Mouse (Mus musculus) lung, postnatal 0 days (tissue): Measurements from ENCODE around the gene Fam32a.

Experiments
- CTCF ChIP-seq: IDR thresholded peaks from 2 replicates; pipeline ENCODE4 v1.5.1; 2016; ENCODE audit warnings: antibody characterized with exemption, mild to moderate bottlenecking
- EP300 ChIP-seq: IDR thresholded peaks from 2 replicates; pipeline ENCODE4 v1.6.1; 2016; ENCODE audit warnings: antibody characterized with exemption, mild to moderate bottlenecking, control low read depth

DNA sequence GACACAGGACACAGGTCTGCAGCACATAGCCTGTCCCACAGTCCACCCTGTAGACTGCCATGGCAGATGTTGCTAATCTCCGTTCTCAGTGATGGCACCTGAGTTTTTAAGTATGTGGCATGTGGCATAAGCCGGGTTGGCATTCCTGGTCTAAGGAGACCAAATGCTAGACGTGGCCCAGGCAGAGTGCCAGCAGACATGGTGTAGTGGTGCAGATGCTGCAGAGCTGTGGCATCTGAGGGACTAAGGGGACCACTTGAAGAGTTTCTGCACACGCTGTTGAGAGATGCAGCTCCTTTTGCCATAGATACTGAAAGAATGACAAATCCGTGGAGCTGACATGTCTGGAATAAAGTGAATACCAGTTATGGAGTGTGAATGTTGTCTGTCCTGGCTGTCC lies 3.1 kb downstream of the Fam32a start:
- TF ChIP-seq CTCF (no peak), EP300 (no peak)
